Mouse (Mus musculus) liver, postnatal 0 days (tissue): ENCODE measurements around the gene Lrrc1.

Source experiments
- CTCF ChIP-seq: sonication (generic); IDR thresholded peaks from 2 replicates; pipeline ENCODE4 v1.5.1; 2016; ENCODE audit warnings: antibody characterized with exemption, low read depth
- EP300 ChIP-seq: IDR thresholded peaks from 2 replicates; pipeline ENCODE4 v1.6.1; 2016; ENCODE audit warnings: antibody characterized with exemption, low read depth, mild to moderate bottlenecking

DNA sequence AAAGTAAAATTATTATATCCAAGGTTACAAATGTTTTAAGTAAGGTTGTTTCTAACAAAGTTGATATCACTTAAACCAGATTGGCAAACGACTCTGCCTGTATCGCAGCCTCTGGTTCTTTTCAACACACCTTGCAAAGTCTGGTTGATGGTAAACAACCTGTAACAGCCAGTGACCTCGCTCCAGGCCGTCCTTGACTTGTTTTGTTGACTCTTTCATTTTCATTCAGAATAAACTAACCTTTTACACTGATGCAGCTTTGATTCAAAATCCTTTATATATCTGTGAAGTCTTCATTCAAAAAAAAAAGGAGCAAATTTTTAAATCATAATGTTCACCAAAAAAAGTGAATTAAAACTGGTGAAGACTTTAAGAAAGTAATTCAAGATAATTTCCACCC lies 147.6 kb downstream of the Lrrc1 start:
- TF ChIP-seq CTCF (no peak), EP300 (no peak)
